Mouse (Mus musculus) embryonic fibroblast, embryonic 13.5 days (primary cell): ENCODE measurements around the gene AC192777.2. TPM values are rescaled to one million over a fixed set of nuclear protein-coding genes. Genes with fewer than 3 reads are reported as not detected.
"Not testable (repeated sequence)": the region's sequence is repeated elsewhere in the genome, so short reads cannot be mapped to it uniquely, and the experiment has no call there.

Experiments
- H3K27ac ChIP-seq: 2 replicates; pipeline ENCODE4 v1.5.1; 2012; ENCODE audit warnings: low read length, control low read depth, inconsistent platforms; ENCODE audit not compliant: insufficient read depth
- H3K4me1 ChIP-seq: 2 replicates; pipeline ENCODE4 v1.6.1; 2011; ENCODE audit warnings: low read length; ENCODE audit not compliant: control insufficient read depth, insufficient read depth
- H3K4me3 ChIP-seq: 2 replicates; pipeline ENCODE4 v1.5.1; 2011; ENCODE audit warnings: mild to moderate bottlenecking, control low read depth, low read length; ENCODE audit not compliant: insufficient read depth
- polyA plus RNA-seq: library from polyadenylated mRNA; stranded (reverse); fragments of >200 nt; gene quantifications from 2 replicates; pipeline ENCODE4 v1.2.4, GENCODE M21; 2011; ENCODE audit warnings: low read depth; ENCODE audit not compliant: missing spikeins, insufficient read length

The AC192777.2 gene
- polyA plus RNA-seq: not detected in 2 replicates

DNA sequence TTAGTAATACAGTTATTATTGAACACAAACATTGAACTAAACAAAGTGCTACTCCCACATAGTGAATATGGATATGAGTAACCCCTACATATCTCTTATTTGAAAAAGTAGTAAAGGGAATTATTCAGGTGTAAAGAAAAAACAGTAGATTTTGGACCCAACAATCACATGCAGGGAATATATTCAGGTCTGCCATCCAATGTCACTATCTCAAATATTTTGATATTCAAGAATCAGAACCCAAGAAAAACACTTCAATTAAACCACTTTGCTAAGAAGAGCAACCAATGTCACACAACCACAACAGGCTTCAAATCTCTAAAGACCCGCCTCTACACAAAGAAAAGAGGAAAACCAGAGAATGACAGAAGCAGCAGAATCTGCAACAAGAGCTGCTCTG is at the start of gene AC192777.2:
TSS of gene AC192777.2 (plus strand) at position 301 of the 400 bp plus-strand sequence.
- H3K27ac ChIP-seq, H3K4me1 ChIP-seq: not testable (repeated sequence)

DNA sequence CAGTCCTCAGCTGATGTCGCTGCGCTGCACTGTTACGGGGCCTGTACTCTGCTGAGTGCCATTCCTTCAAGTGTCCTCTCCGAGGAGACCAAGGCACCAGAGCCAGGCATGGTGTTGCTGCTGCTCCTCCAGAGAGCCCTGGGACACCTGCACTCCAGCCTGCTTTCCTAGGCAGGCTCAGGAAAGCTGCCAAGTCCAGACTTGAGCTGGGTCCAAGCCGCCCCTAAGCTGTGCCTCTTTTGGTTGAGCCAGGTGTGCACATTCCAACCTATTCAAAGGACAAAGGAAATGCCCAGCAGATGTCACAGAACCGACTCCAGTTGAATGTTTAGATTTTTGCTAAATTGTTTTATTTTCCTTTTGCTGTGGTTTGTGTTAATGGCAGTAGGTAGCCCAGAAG is 20.9 kb downstream of the AC192777.2 start:
- not testable (repeated sequence) for H3K27ac ChIP-seq, H3K4me3 ChIP-seq, H3K4me1 ChIP-seq

More for the DNA sequence above, at the start of gene AC192777.2:
- H3K4me3 ChIP-seq: not testable (repeated sequence)

DNA sequence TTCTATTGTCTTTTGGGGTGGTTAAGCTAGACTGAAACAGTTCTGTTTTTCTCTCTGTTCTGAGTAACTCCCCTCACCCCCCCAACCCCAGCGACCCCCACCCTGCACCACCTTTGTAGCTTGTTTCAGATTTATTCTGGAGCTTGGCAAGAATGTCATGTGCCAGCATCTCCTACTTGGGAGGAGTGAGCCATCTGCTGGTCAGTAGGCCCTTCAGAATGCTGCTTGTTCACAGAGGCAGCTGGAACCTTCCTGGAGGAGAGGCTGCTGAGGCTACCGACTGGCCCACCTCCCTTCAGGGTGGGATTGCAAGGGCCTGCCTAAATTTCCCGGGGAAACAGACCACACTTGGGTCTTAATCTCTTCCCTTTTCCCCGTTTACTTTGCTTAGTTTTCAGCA is 21.6 kb downstream of the AC192777.2 start:
- H3K4me1 ChIP-seq, H3K27ac ChIP-seq, H3K4me3 ChIP-seq: not testable (repeated sequence)

Other genes with a start within 250 kb of the AC192777.2 start
- not detected in 2 replicates for gene Esp38, start 144.9 kb upstream of the AC192777.2 start, polyA plus RNA-seq
- gene Pgk2, start 113.2 kb downstream of the AC192777.2 start, polyA plus RNA-seq: not detected in 2 replicates
- gene Crisp3, start 146.8 kb downstream of the AC192777.2 start, polyA plus RNA-seq: not detected in 2 replicates
- not detected in 2 replicates for gene Crisp1, start 223.8 kb downstream of the AC192777.2 start, polyA plus RNA-seq